Mouse (Mus musculus): ENCODE results near the gene Sigmar1. TPM values are rescaled to one million over a fixed set of nuclear protein-coding genes. Genes with fewer than 3 reads are reported as not detected.

Gene Sigmar1
- polyA plus RNA-seq, 1 experiment from 2014 or later: 55.3 TPM

Other genes starting within 250 kb of the Sigmar1 start
- gene 1110017D15Rik, start 238.8 kb downstream of the Sigmar1 start, polyA plus RNA-seq (2016; fragmentation: Nextera tagmentation; extraction: Ambion mirVana): 5.0 and 5.5 TPM in 2 replicates
- gene Fam219a, start 186.6 kb downstream of the Sigmar1 start, polyA plus RNA-seq (2016; fragmentation: Nextera tagmentation; extraction: Ambion mirVana): 11.4 and 11.9 TPM in 2 replicates
- 2.3 and 2.5 TPM in 2 replicates for gene Dnaic1, start 186.4 kb downstream of the Sigmar1 start, polyA plus RNA-seq (2016; fragmentation: Nextera tagmentation; extraction: Ambion mirVana)
- 59.3 and 65.4 TPM in 2 replicates for gene Enho, start 115.8 kb downstream of the Sigmar1 start, polyA plus RNA-seq (2016; fragmentation: Nextera tagmentation; extraction: Ambion mirVana)
- 35.0 and 43.5 TPM in 2 replicates for gene Cntfr, start 59.1 kb downstream of the Sigmar1 start, polyA plus RNA-seq (2016; fragmentation: Nextera tagmentation; extraction: Ambion mirVana)
- gene Il11ra1, start 56.2 kb downstream of the Sigmar1 start, polyA plus RNA-seq (2016; fragmentation: Nextera tagmentation; extraction: Ambion mirVana): 63.1 and 76.5 TPM in 2 replicates
- gene Rpp25l, start 42.6 kb downstream of the Sigmar1 start, polyA plus RNA-seq (2016; fragmentation: Nextera tagmentation; extraction: Ambion mirVana): 68.7 and 69.3 TPM in 2 replicates
- gene Dctn3, start 33.0 kb downstream of the Sigmar1 start, polyA plus RNA-seq (2016; fragmentation: Nextera tagmentation; extraction: Ambion mirVana): 184 and 185 TPM in 2 replicates
- 0.26 and 0.54 TPM in 2 replicates for gene Arid3c, start 25.0 kb downstream of the Sigmar1 start, polyA plus RNA-seq (2016; fragmentation: Nextera tagmentation; extraction: Ambion mirVana)
- gene Galt, start 929 bp downstream of the Sigmar1 start, polyA plus RNA-seq (2016; fragmentation: Nextera tagmentation; extraction: Ambion mirVana): 22.0 and 25.5 TPM in 2 replicates
- 119 and 134 TPM in 2 replicates for gene Ccl27a, start 18.1 kb upstream of the Sigmar1 start, polyA plus RNA-seq (2016; fragmentation: Nextera tagmentation; extraction: Ambion mirVana)
- not detected in 2 replicates for gene Gm21541, start 147.5 kb upstream of the Sigmar1 start, polyA plus RNA-seq (2016; fragmentation: Nextera tagmentation; extraction: Ambion mirVana)
- gene Gm20878, start 185.4 kb upstream of the Sigmar1 start, polyA plus RNA-seq (2016; fragmentation: Nextera tagmentation; extraction: Ambion mirVana): 4.7 and 4.9 TPM in 2 replicates
- 0.17 TPM in 1 of 2 replicates, not detected in the other for gene Fam205a4, start 209.9 kb upstream of the Sigmar1 start, polyA plus RNA-seq (2016; fragmentation: Nextera tagmentation; extraction: Ambion mirVana)